Mouse (Mus musculus) forebrain, postnatal 0 days (tissue): ENCODE measurements around the gene Ppp1r13l. TPM values are rescaled to one million over a fixed set of nuclear protein-coding genes. Genes with fewer than 3 reads are reported as not detected.
A peak's percentile ranks its signal among the peaks of the same experiment; 100 is the strongest.

Source experiments
- ATAC-seq: fragments of 200-750 bp; cut with Nextera tagmentation; 2 replicates; pipeline ENCODE4 v1.8.0; 2017; ENCODE audit warnings: mild to moderate bottlenecking, moderate library complexity
- DNase-seq: peaks from one replicate; pipeline ENCODE4 v3.0.0-alpha.2; 2015
- H3K27ac ChIP-seq: fragments of 300-500 bp; sonication (generic); 2 replicates; pipeline ENCODE4 v1.5.1; 2014; ENCODE audit warnings: low read depth, mild to moderate bottlenecking, antibody characterized with exemption, low read length, moderate library complexity, mixed read lengths
- H3K27me3 ChIP-seq: fragments of 300-500 bp; sonication (generic); 2 replicates; pipeline ENCODE4 v1.6.1; 2014; ENCODE audit warnings: mild to moderate bottlenecking, low read length, mixed read lengths; ENCODE audit not compliant: insufficient read depth
- H3K36me3 ChIP-seq: fragments of 300-500 bp; sonication (generic); 2 replicates; pipeline ENCODE4 v1.6.1; 2014; ENCODE audit warnings: mild to moderate bottlenecking, moderate library complexity; ENCODE audit not compliant: insufficient read depth
- H3K4me1 ChIP-seq: fragments of 300-500 bp; sonication (generic); 2 replicates; pipeline ENCODE4 v1.6.1; 2014; ENCODE audit warnings: antibody characterized with exemption; ENCODE audit not compliant: insufficient read depth
- H3K4me2 ChIP-seq: fragments of 300-500 bp; sonication (generic); 2 replicates; pipeline ENCODE4 v1.6.1; 2014; ENCODE audit warnings: low read depth, mild to moderate bottlenecking, moderate library complexity
- H3K4me3 ChIP-seq: fragments of 300-500 bp; sonication (generic); 2 replicates; pipeline ENCODE4 v1.5.1; 2014; ENCODE audit warnings: low read depth, low read length, mixed read lengths
- H3K9ac ChIP-seq: fragments of 300-500 bp; sonication (generic); 2 replicates; pipeline ENCODE4 v1.6.1; 2014; ENCODE audit warnings: mild to moderate bottlenecking
- H3K9me3 ChIP-seq: fragments of 300-500 bp; sonication (generic); 2 replicates; pipeline ENCODE4 v1.6.1; 2016; ENCODE audit warnings: low read length
- CTCF ChIP-seq: sonication (generic); IDR thresholded peaks from 2 replicates; pipeline ENCODE4 v1.5.1; 2016; ENCODE audit warnings: antibody characterized with exemption, control low read depth, low read depth
- WGBS: fragments of 180-500 bp; shearing (Covaris S2); extraction: QIAGEN DNeasy Blood & Tissue Kit; methylation state at CpG from one replicate; pipeline ENCODE4 v1.1.7; 2014; 5-methylcytosine and 5-hydroxymethylcytosine counted together
- polyA plus RNA-seq: library from polyadenylated mRNA; unstranded; fragments of >200 nt; fragmentation: Nextera tagmentation; extraction: Ambion mirVana; gene quantifications from 2 replicates; pipeline ENCODE4 v1.2.1, GENCODE M21; 2015
- total RNA-seq: library from RNA; depleted of rRNA; stranded (reverse); fragments of >200 nt; gene quantifications from 2 replicates; pipeline ENCODE4 v1.2.3, GENCODE M21; 2014; rRNA removed

The Ppp1r13l gene
- 0.76 and 1.2 TPM in 2 replicates for total RNA-seq
- polyA plus RNA-seq = 2.0 and 2.1 TPM in 2 replicates

- DNase-seq (peak; percentile 93), ATAC-seq (peak; percentile 87)
- H3K36me3 ChIP-seq = peaks cover 15% of the 10 kb centered on the region
- TF ChIP-seq CTCF = peak; percentile 39
- H3K9me3 ChIP-seq = no peaks in the 10 kb centered on the region
- H3K9ac ChIP-seq = peak within 1 kb of the TSS; percentile 60
- peak within 1 kb of the TSS; percentile 95 for H3K4me2 ChIP-seq
- H3K4me3 ChIP-seq = peak within 1 kb of the TSS; percentile 65
- H3K4me1 ChIP-seq = no peaks in the 10 kb centered on the region; the same call in 1 of the 2 replicates
- H3K27me3 ChIP-seq = no peaks in the 10 kb centered on the region
- under 1% methylated on average over 31 of the region's 31 CpGs for WGBS
- peak within 1 kb of the TSS; percentile 42; the same call in 1 of the 2 replicates for H3K27ac ChIP-seq
Observed at GRCm38 (mm10) chr7:19359299-19359891, at the start of gene Ppp1r13l, which contains the start of gene Cd3eap. Gene Ppp1r13l, plus strand, starts transcription at chr7:19359749. Gene Cd3eap, minus strand, starts transcription at chr7:19359483.

- Histone ChIP-seq H3K27me3 (peaks cover 23% of the 10 kb centered on the region), H3K4me1 (peaks cover 4% of the 10 kb centered on the region), H3K4me2 (peak within 1 kb of the TSS; percentile 94), H3K36me3 (no peaks in the 10 kb centered on the region), H3K9ac (peak within 1 kb of the TSS; percentile 45), H3K27ac (no peak within 1 kb of the TSS), H3K4me3 (peak within 1 kb of the TSS; percentile 60), H3K9me3 (no peaks in the 10 kb centered on the region)
- peak; percentile 98 for DNase-seq
- 3% methylated on average over 48 of the region's 49 CpGs for WGBS
- TF ChIP-seq CTCF = peak; percentile 65
- peak; percentile 87 for ATAC-seq
Observed at GRCm38 (mm10) chr7:19309884-19310641, 49.5 kb upstream of the Ppp1r13l start, which contains the start of gene Fosb. Gene Fosb, minus strand, starts transcription at chr7:19310051.

- no peaks in the 10 kb centered on the region for H3K9me3 ChIP-seq
- no peaks in the 10 kb centered on the region for H3K36me3 ChIP-seq
- no peak overlapping the region for H3K4me2 ChIP-seq
- peaks cover 4% of the 10 kb centered on the region for H3K4me1 ChIP-seq
- DNase-seq (no peak), ATAC-seq (no peak)
- no peak for TF ChIP-seq CTCF
- H3K4me3 ChIP-seq = no peak overlapping the region
- H3K9ac ChIP-seq = no peak overlapping the region
- H3K27me3 ChIP-seq = 0 out of 2 replicates have a peak, but pooled peaks cover 6% of the 10 kb centered on the region
- 33% methylated on average over 4 of the region's 4 CpGs for WGBS
- H3K27ac ChIP-seq = no peak overlapping the region
Observed at GRCm38 (mm10) chr7:19311991-19312390, 47.6 kb upstream of the Ppp1r13l start.

- DNase-seq = no peak
- H3K9me3 ChIP-seq = no peaks in the 10 kb centered on the region
- no peak overlapping the region for H3K4me2 ChIP-seq
- no peak overlapping the region for H3K9ac ChIP-seq
- H3K4me1 ChIP-seq = peaks cover 4% of the 10 kb centered on the region
- no peak overlapping the region for H3K27ac ChIP-seq
- H3K36me3 ChIP-seq = no peaks in the 10 kb centered on the region
- no peak for TF ChIP-seq CTCF
- H3K4me3 ChIP-seq = no peak overlapping the region
- ATAC-seq = no peak
- whole genome bisulfite sequencing = 47% methylated on average over 5 of the region's 5 CpGs
- H3K27me3 ChIP-seq = 0 out of 2 replicates have a peak, but pooled peaks cover 6% of the 10 kb centered on the region
Observed at GRCm38 (mm10) chr7:19314033-19314432, 45.5 kb upstream of the Ppp1r13l start.

GRCm38 (mm10) chr7:19316451-19317161 is 42.9 kb upstream of the Ppp1r13l start:
- ATAC-seq = no peak
- H3K4me3 ChIP-seq = no peak overlapping the region

GRCm38 (mm10) chr7:19318201-19318600 is 41.3 kb upstream of the Ppp1r13l start:
- DNase-seq = no peak
- Histone ChIP-seq H3K27me3 (no peaks in the 10 kb centered on the region), H3K4me1 (peaks cover 7% of the 10 kb centered on the region; the same call in 1 of the 2 replicates), H3K9ac (no peak overlapping the region), H3K9me3 (no peaks in the 10 kb centered on the region), H3K4me3 (no peak overlapping the region), H3K27ac (no peak overlapping the region), H3K4me2 (no peak overlapping the region), H3K36me3 (no peaks in the 10 kb centered on the region)
- TF ChIP-seq CTCF = no peak
- WGBS = 70% methylated on average over 2 of the region's 2 CpGs
- ATAC-seq = no peak

More at GRCm38 (mm10) chr7:19316451-19317161, 42.9 kb upstream of the Ppp1r13l start:
- Histone ChIP-seq H3K27me3 (0 out of 2 replicates have a peak, but pooled peaks cover 2% of the 10 kb centered on the region), H3K4me1 (peaks cover 7% of the 10 kb centered on the region; the same call in 1 of the 2 replicates), H3K9ac (no peak overlapping the region), H3K9me3 (no peaks in the 10 kb centered on the region), H3K27ac (no peak overlapping the region), H3K4me2 (no peak overlapping the region), H3K36me3 (no peaks in the 10 kb centered on the region)
- WGBS = 45% methylated on average over 14 of the region's 14 CpGs
- DNase-seq = no peak
- TF ChIP-seq CTCF = no peak
